Mouse (Mus musculus): ENCODE results near the gene Xxylt1. TPM values are rescaled to one million over a fixed set of nuclear protein-coding genes. Genes with fewer than 3 reads are reported as not detected.

Gene Xxylt1
- polyA plus RNA-seq, 1 experiment: 15.3 TPM

- no peak for TF ChIP-seq CTCF (IDR thresholded peaks at IDR 0.05; ENCODE audit: borderline replicate concordance, extremely low read depth, insufficient read depth, insufficient read length)
- no peak for TF ChIP-seq POLR2A (IDR thresholded peaks at IDR 0.05; ENCODE audit: borderline replicate concordance, extremely low read depth, insufficient read depth, insufficient read length, poor library complexity, severe bottlenecking)
- DNase-seq (ENCODE audit: low read depth): no peak
These were observed 137.3 kb downstream of the Xxylt1 start for GRCm38 (mm10) chr16:30943919-30944318.

GRCm38 (mm10) chr16:30940699-30941098 lies 140.5 kb downstream of the Xxylt1 start:
- no peak for TF ChIP-seq POLR2A (IDR thresholded peaks at IDR 0.05; ENCODE audit: borderline replicate concordance, extremely low read depth, insufficient read depth, insufficient read length, poor library complexity, severe bottlenecking)
- peak; percentile 42 for TF ChIP-seq CTCF (IDR thresholded peaks at IDR 0.05; ENCODE audit: borderline replicate concordance, extremely low read depth, insufficient read depth, insufficient read length)
- DNase-seq (ENCODE audit: low read depth): no peak

- TF ChIP-seq POLR2A (IDR thresholded peaks at IDR 0.05; ENCODE audit: borderline replicate concordance, extremely low read depth, insufficient read depth, insufficient read length, poor library complexity, severe bottlenecking) (no peak), CTCF (IDR thresholded peaks at IDR 0.05; ENCODE audit: borderline replicate concordance, extremely low read depth, insufficient read depth, insufficient read length) (no peak)
- no peak for DNase-seq (ENCODE audit: low read depth)
These were observed 141.3 kb downstream of the Xxylt1 start for GRCm38 (mm10) chr16:30939903-30940302.

- DNase-seq (ENCODE audit: low read depth): no peak
- TF ChIP-seq POLR2A (IDR thresholded peaks at IDR 0.05; ENCODE audit: borderline replicate concordance, extremely low read depth, insufficient read depth, insufficient read length, poor library complexity, severe bottlenecking) (no peak), CTCF (IDR thresholded peaks at IDR 0.05; ENCODE audit: borderline replicate concordance, extremely low read depth, insufficient read depth, insufficient read length) (no peak)
These were observed 142.0 kb downstream of the Xxylt1 start for GRCm38 (mm10) chr16:30939210-30939609.

DNA sequence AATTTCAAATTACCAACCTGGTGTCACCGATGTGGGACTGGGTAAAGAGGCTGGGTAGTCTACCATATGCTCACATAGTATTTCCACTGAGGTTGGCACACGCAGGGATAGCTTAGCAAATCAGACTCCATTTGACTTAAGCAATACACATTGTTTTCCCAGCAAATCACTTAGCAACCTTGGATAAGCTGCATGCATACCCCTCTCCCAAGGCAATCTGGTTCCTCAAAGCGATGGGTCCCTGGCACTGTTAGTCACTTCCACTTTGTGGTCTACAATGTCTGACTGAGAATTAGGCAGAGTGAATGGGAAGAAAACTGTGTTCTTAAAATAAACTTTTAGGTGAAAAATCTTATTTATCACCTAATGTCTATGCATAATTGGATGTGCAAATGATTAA lies 142.6 kb downstream of the Xxylt1 start:
- no peak for TF ChIP-seq POLR2A (IDR thresholded peaks at IDR 0.05; ENCODE audit: borderline replicate concordance, extremely low read depth, insufficient read depth, insufficient read length, poor library complexity, severe bottlenecking)
- no peak for TF ChIP-seq CTCF (IDR thresholded peaks at IDR 0.05; ENCODE audit: borderline replicate concordance, extremely low read depth, insufficient read depth, insufficient read length)
- no peak for DNase-seq (ENCODE audit: low read depth)

DNA sequence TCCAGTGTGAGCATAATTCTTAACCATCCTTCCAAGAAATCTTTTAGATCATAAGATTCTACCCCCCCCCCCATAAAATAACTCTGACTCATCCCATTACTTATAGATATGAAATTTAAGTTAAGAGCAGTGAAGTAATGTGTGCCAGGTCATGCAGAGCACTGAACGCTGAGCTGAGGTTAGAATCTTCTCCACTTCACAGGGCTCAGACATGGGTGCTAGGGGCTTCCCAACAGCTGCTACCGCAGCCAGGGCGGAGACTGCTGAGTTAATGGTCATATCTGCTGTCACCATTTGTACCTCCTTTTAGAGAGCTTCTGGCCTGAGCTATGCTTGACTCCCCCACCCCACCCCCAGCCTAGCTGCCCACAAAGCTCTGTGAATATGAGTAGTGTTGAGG lies 143.6 kb downstream of the Xxylt1 start:
- no peak for DNase-seq (ENCODE audit: low read depth)
- TF ChIP-seq POLR2A (IDR thresholded peaks at IDR 0.05; ENCODE audit: borderline replicate concordance, extremely low read depth, insufficient read depth, insufficient read length, poor library complexity, severe bottlenecking) (no peak), CTCF (IDR thresholded peaks at IDR 0.05; ENCODE audit: borderline replicate concordance, extremely low read depth, insufficient read depth, insufficient read length) (no peak)

- TF ChIP-seq POLR2A (IDR thresholded peaks at IDR 0.05; ENCODE audit: borderline replicate concordance, extremely low read depth, insufficient read depth, insufficient read length, poor library complexity, severe bottlenecking): no peak
- DNase-seq (ENCODE audit: low read depth): no peak
These were observed 144.8 kb downstream of the Xxylt1 start for GRCm38 (mm10) chr16:30936471-30936870.

DNA sequence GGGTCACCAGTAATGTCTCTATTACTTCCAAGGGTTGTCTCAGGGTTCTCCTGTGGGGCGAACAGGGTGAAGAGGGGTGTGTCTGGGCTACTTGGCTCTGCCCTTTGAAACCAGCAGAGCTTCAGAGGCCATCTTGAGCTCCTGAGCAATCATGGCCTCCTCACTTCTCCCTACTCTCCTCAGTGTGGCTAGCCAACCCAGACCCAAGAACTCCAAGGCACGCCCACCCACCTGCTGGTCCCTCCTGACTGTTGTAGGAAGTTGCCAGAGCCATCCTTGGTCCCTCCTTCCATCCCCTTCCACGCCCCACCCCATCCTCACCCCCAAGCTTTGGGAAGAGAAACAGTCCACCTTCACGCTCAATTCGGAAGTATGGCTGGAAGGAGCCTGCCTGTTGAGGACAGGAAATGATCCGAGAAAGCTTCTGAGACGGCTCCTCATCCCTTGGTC lies 145.2 kb downstream of the Xxylt1 start:
- TF ChIP-seq CTCF (IDR thresholded peaks at IDR 0.05; ENCODE audit: borderline replicate concordance, extremely low read depth, insufficient read depth, insufficient read length) (no peak), POLR2A (IDR thresholded peaks at IDR 0.05; ENCODE audit: borderline replicate concordance, extremely low read depth, insufficient read depth, insufficient read length, poor library complexity, severe bottlenecking) (no peak)

GRCm38 (mm10) chr16:30934967-30935690 lies 146.1 kb downstream of the Xxylt1 start:
- TF ChIP-seq CTCF (IDR thresholded peaks at IDR 0.05; ENCODE audit: borderline replicate concordance, extremely low read depth, insufficient read depth, insufficient read length) (no peak), POLR2A (IDR thresholded peaks at IDR 0.05; ENCODE audit: borderline replicate concordance, extremely low read depth, insufficient read depth, insufficient read length, poor library complexity, severe bottlenecking) (no peak)
- no peak for DNase-seq (ENCODE audit: low read depth)

More for the DNA sequence above, 145.2 kb downstream of the Xxylt1 start:
- no peak for DNase-seq (ENCODE audit: low read depth)

- DNase-seq (ENCODE audit: low read depth): no peak
- no peak for TF ChIP-seq CTCF (IDR thresholded peaks at IDR 0.05; ENCODE audit: borderline replicate concordance, extremely low read depth, insufficient read depth, insufficient read length)
- no peak for TF ChIP-seq POLR2A (IDR thresholded peaks at IDR 0.05; ENCODE audit: borderline replicate concordance, extremely low read depth, insufficient read depth, insufficient read length, poor library complexity, severe bottlenecking)
These were observed 146.9 kb downstream of the Xxylt1 start for GRCm38 (mm10) chr16:30934205-30934780.

DNA sequence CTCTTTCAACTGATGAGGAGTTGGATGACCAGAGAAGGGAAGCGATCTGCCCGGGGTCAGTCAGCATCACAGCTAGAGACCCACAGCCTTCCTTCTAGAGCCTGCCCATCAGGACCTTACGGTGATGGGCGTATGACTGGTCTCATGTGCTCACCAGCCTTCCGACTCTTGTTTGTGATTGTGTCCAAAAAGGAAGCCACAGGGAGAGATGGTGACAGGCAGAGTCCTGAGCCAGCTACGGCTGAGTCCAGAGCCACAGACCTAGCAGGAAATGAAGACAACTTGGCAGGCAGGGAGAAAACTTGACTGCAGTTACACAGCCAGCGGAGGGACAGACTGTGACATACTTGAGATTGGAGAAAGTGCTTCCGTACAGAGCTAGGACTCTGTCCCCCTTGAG lies 147.9 kb downstream of the Xxylt1 start:
- TF ChIP-seq POLR2A (IDR thresholded peaks at IDR 0.05; ENCODE audit: borderline replicate concordance, extremely low read depth, insufficient read depth, insufficient read length, poor library complexity, severe bottlenecking): no peak
- no peak for TF ChIP-seq CTCF (IDR thresholded peaks at IDR 0.05; ENCODE audit: borderline replicate concordance, extremely low read depth, insufficient read depth, insufficient read length)
- DNase-seq (ENCODE audit: low read depth): no peak

GRCm38 (mm10) chr16:30932791-30933190 lies 148.4 kb downstream of the Xxylt1 start:
- TF ChIP-seq POLR2A (IDR thresholded peaks at IDR 0.05; ENCODE audit: borderline replicate concordance, extremely low read depth, insufficient read depth, insufficient read length, poor library complexity, severe bottlenecking) (no peak), CTCF (IDR thresholded peaks at IDR 0.05; ENCODE audit: borderline replicate concordance, extremely low read depth, insufficient read depth, insufficient read length) (no peak)
- no peak for DNase-seq (ENCODE audit: low read depth)
